Mouse (Mus musculus): Measurements from ENCODE around the gene Gm5751. TPM values are rescaled to one million over a fixed set of nuclear protein-coding genes. Genes with fewer than 3 reads are reported as not detected.

The Gm5751 gene
- total and polyA plus RNA-seq, 2 experiments from 2014 or later: not detected

DNA sequence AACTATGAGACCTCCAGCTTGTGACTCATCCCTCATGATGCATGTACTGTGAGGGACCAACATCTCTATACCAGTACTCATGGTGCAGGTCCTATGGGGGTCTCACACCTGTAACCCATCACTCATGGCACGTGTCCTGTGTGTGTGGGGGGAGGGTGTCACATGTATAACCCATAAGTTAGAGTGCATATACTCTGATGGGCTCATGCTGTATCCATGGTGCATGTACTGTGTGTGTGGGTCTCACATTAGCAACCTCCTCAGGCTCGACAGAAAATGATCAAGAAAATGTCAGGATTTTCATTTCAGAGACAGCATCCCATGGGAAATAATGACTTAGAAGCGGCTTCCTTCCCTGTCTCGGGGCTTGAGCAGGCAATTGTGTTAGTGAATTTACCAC lies 47.0 kb downstream of the Gm5751 start:
- H3K4me3 ChIP-seq (ENCODE audit: low read depth, low read length): no peak overlapping the region
- DNase-seq (ENCODE audit: low spot score) (no peak), ATAC-seq (ENCODE audit: insufficient read depth, low read depth) (no peak)
- H3K27ac ChIP-seq (ENCODE audit: low read depth): no peak overlapping the region
- no peaks in the 10 kb centered on the region for H3K9me3 ChIP-seq (replicated peaks; ENCODE audit: control insufficient read depth, low read length)
- H3K27me3 ChIP-seq (ENCODE audit: control insufficient read depth, insufficient read depth, low read length): no peaks in the 10 kb centered on the region
- H3K36me3 ChIP-seq (replicated peaks; ENCODE audit: control insufficient read depth, insufficient read depth, low read length): no peaks in the 10 kb centered on the region
- no peak overlapping the region for H3K4me2 ChIP-seq (ENCODE audit: low read depth, low read length)
- H3K9ac ChIP-seq (replicated peaks; ENCODE audit: low read depth, low read length): no peak overlapping the region
- 64% methylated on average over 4 of the region's 4 CpGs for WGBS
- TF ChIP-seq EP300 (IDR thresholded peaks at IDR 0.05; ENCODE audit: low read depth): no peak
- TF ChIP-seq CTCF (IDR thresholded peaks at IDR 0.05; ENCODE audit: low read depth): no peak
- no peaks in the 10 kb centered on the region for H3K4me1 ChIP-seq (ENCODE audit: control insufficient read depth, insufficient read depth)

DNA sequence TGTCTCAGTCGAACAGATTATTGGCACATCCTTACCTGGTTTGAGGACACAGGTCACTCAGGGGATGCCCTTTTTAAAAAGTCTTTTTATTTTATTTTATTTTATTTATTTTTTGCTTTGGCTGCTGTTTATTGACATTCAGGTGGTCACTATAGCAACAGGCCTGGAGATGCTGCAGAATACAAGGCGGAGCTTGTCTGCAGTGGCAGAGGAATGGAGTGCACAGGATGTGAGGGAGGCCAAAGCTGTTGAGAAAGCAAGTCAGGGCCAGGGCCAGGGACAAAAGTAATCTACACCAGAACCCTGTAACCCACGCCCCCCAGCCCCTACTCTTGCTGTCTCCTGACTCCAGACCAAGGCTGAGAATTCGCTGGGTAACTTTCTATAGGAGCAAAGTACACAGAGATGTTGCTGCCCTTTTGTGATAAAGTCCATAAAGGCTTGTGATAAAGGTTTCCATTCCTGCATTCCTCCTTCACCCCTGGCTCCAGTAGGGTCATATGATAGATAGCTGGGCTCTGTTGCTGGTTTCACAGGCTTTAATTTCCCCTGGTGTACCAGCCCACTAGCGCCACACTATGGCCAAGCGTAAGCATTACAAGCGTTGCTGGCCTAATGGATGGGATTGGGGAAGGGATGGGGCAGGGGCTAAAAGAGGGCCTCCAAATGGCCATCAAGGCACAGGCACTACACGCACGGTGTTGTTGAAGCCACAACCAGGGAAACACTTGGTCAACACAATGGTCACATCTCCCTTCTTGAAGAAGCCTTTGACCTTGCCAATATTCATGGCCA lies 48.0 kb downstream of the Gm5751 start:
- TF ChIP-seq EP300 (IDR thresholded peaks at IDR 0.05; ENCODE audit: low read depth): no peak
- peak; percentile 31; the same call in 1 of the 2 replicates for TF ChIP-seq CTCF (IDR thresholded peaks at IDR 0.05; ENCODE audit: low read depth)
- no peak overlapping the region for H3K4me3 ChIP-seq (ENCODE audit: low read depth, low read length)
- 43% methylated on average over 9 of the region's 9 CpGs for WGBS
- H3K9me3 ChIP-seq (replicated peaks; ENCODE audit: control insufficient read depth, low read length): no peaks in the 10 kb centered on the region
- H3K9ac ChIP-seq (replicated peaks; ENCODE audit: low read depth, low read length): no peak overlapping the region
- ATAC-seq (ENCODE audit: insufficient read depth, low read depth) (no peak), DNase-seq (ENCODE audit: low spot score) (no peak)
- no peaks in the 10 kb centered on the region for H3K27me3 ChIP-seq (ENCODE audit: control insufficient read depth, insufficient read depth, low read length)
- no peaks in the 10 kb centered on the region for H3K4me1 ChIP-seq (ENCODE audit: control insufficient read depth, insufficient read depth)
- H3K4me2 ChIP-seq (ENCODE audit: low read depth, low read length): no peak overlapping the region
- H3K27ac ChIP-seq (ENCODE audit: low read depth): no peak overlapping the region
- no peaks in the 10 kb centered on the region for H3K36me3 ChIP-seq (replicated peaks; ENCODE audit: control insufficient read depth, insufficient read depth, low read length)

DNA sequence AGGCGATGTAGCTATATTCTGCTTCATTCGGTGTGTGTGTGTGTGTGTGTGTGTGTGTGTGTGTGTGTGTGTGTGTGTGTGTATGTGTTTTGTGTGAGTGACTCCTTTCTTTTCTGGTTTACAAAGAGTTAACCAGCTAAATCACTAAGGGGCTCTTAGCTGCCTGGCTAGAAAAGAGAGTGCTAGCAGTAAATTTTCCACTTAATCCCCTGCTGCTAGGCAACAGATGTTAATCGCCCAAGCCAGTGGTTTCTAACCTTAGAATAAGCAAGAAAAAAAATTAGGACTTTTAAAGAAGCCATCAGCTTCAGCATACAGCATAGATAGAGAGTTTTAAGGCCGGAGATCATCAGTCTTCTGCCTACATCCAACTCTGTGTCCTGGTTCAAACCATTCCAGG lies 53.3 kb downstream of the Gm5751 start:
- TF ChIP-seq EP300 (IDR thresholded peaks at IDR 0.05; ENCODE audit: low read depth) (no peak), CTCF (IDR thresholded peaks at IDR 0.05; ENCODE audit: low read depth) (no peak)
- Histone ChIP-seq H3K27me3 (ENCODE audit: control insufficient read depth, insufficient read depth, low read length) (no peaks in the 10 kb centered on the region), H3K36me3 (replicated peaks; ENCODE audit: control insufficient read depth, insufficient read depth, low read length) (no peaks in the 10 kb centered on the region), H3K4me3 (ENCODE audit: low read depth, low read length) (no peak overlapping the region), H3K27ac (ENCODE audit: low read depth) (no peak overlapping the region), H3K4me2 (ENCODE audit: low read depth, low read length) (no peak overlapping the region), H3K9me3 (replicated peaks; ENCODE audit: control insufficient read depth, low read length) (no peaks in the 10 kb centered on the region), H3K4me1 (ENCODE audit: control insufficient read depth, insufficient read depth) (no peaks in the 10 kb centered on the region), H3K9ac (replicated peaks; ENCODE audit: low read depth, low read length) (no peak overlapping the region)
- ATAC-seq (ENCODE audit: insufficient read depth, low read depth) (no peak), DNase-seq (ENCODE audit: low spot score) (no peak)
- WGBS: 34% methylated on average over 4 of the region's 4 CpGs

Other genes with a start within 250 kb of the Gm5751 start
- not detected in 2 replicates for gene Ssxb8, start 183.4 kb upstream of the Gm5751 start, total RNA-seq (2014; rRNA removed; ENCODE audit: low replicate concordance)
- not detected in 2 replicates for gene Ssxb8, start 183.4 kb upstream of the Gm5751 start, polyA plus RNA-seq (2015; fragmentation: Nextera tagmentation; extraction: Ambion mirVana)
- gene Ssx9, start 125.8 kb upstream of the Gm5751 start, total RNA-seq (2014; rRNA removed; ENCODE audit: low replicate concordance): not detected in 2 replicates
- not detected in 2 replicates for gene Ssx9, start 125.8 kb upstream of the Gm5751 start, polyA plus RNA-seq (2015; fragmentation: Nextera tagmentation; extraction: Ambion mirVana)
- gene Ssxb5, start 70.6 kb upstream of the Gm5751 start, total RNA-seq (2014; rRNA removed; ENCODE audit: low replicate concordance): not detected in 2 replicates
- not detected in 2 replicates for gene Ssxb5, start 70.6 kb upstream of the Gm5751 start, polyA plus RNA-seq (2015; fragmentation: Nextera tagmentation; extraction: Ambion mirVana)
- gene Gm6592, start 30.3 kb upstream of the Gm5751 start, total RNA-seq (2014; rRNA removed; ENCODE audit: low replicate concordance): not detected in 2 replicates
- not detected in 2 replicates for gene Gm6592, start 30.3 kb upstream of the Gm5751 start, polyA plus RNA-seq (2015; fragmentation: Nextera tagmentation; extraction: Ambion mirVana)
- gene B630019K06Rik, start 18.1 kb downstream of the Gm5751 start, total RNA-seq (2014; rRNA removed; ENCODE audit: low replicate concordance): 3.1 and 3.8 TPM in 2 replicates
- 0.92 and 0.99 TPM in 2 replicates for gene B630019K06Rik, start 18.1 kb downstream of the Gm5751 start, polyA plus RNA-seq (2015; fragmentation: Nextera tagmentation; extraction: Ambion mirVana)
- gene Fthl17b, start 88.7 kb downstream of the Gm5751 start, total RNA-seq (2014; rRNA removed; ENCODE audit: low replicate concordance): not detected in 2 replicates
- gene Fthl17b, start 88.7 kb downstream of the Gm5751 start, polyA plus RNA-seq (2015; fragmentation: Nextera tagmentation; extraction: Ambion mirVana): not detected in 2 replicates
- gene Fthl17c, start 102.3 kb downstream of the Gm5751 start, total RNA-seq (2014; rRNA removed; ENCODE audit: low replicate concordance): not detected in 2 replicates
- not detected in 2 replicates for gene Fthl17c, start 102.3 kb downstream of the Gm5751 start, polyA plus RNA-seq (2015; fragmentation: Nextera tagmentation; extraction: Ambion mirVana)
- gene Fthl17d, start 112.5 kb downstream of the Gm5751 start, total RNA-seq (2014; rRNA removed; ENCODE audit: low replicate concordance): not detected in 2 replicates
- not detected in 2 replicates for gene Fthl17d, start 112.5 kb downstream of the Gm5751 start, polyA plus RNA-seq (2015; fragmentation: Nextera tagmentation; extraction: Ambion mirVana)
- not detected in 2 replicates for gene Fthl17e, start 159.2 kb downstream of the Gm5751 start, total RNA-seq (2014; rRNA removed; ENCODE audit: low replicate concordance)
- gene Fthl17e, start 159.2 kb downstream of the Gm5751 start, polyA plus RNA-seq (2015; fragmentation: Nextera tagmentation; extraction: Ambion mirVana): not detected in 2 replicates
- gene Fthl17f, start 188.8 kb downstream of the Gm5751 start, total RNA-seq (2014; rRNA removed; ENCODE audit: low replicate concordance): not detected in 2 replicates
- not detected in 2 replicates for gene Fthl17f, start 188.8 kb downstream of the Gm5751 start, polyA plus RNA-seq (2015; fragmentation: Nextera tagmentation; extraction: Ambion mirVana)
- gene 4930402K13Rik, start 230.3 kb downstream of the Gm5751 start, total RNA-seq (2014; rRNA removed; ENCODE audit: low replicate concordance): not detected in 2 replicates
- not detected in 2 replicates for gene 4930402K13Rik, start 230.3 kb downstream of the Gm5751 start, polyA plus RNA-seq (2015; fragmentation: Nextera tagmentation; extraction: Ambion mirVana)

Data from heart, postnatal 0 days (tissue).